Mouse (Mus musculus): ENCODE measurements around the gene Gm732.

The Gm732 gene

GRCm38 (mm10) chrX:107948365-107948764 is at the start of gene Gm732:
Gene Gm732 (minus strand): TSS chrX:107948465.
- DNase-seq (ENCODE audit: low spot score in 2 of 2): no peak
